Mouse (Mus musculus) hindbrain, embryonic 12.5 days (tissue): Measurements from ENCODE around the gene Vcam1. TPM values are rescaled to one million over a fixed set of nuclear protein-coding genes. Genes with fewer than 3 reads are reported as not detected.

Source experiments
- ATAC-seq: fragments of 200-750 bp; cut with Nextera tagmentation; 2 replicates; pipeline ENCODE4 v1.8.0; 2017; ENCODE audit warnings: moderate TSS enrichment; ENCODE audit not compliant: low FRiP score
- H3K27ac ChIP-seq: fragments of 300-500 bp; sonication (generic); 2 replicates; pipeline ENCODE4 v1.5.1; 2016; ENCODE audit warnings: mild to moderate bottlenecking
- H3K27me3 ChIP-seq: fragments of 300-500 bp; sonication (generic); 2 replicates; pipeline ENCODE4 v1.6.1; 2016; ENCODE audit warnings: mild to moderate bottlenecking
- H3K36me3 ChIP-seq: fragments of 300-500 bp; sonication (generic); 2 replicates; pipeline ENCODE4 v1.6.1; 2016; ENCODE audit warnings: mild to moderate bottlenecking
- H3K4me1 ChIP-seq: fragments of 300-500 bp; sonication (generic); 2 replicates; pipeline ENCODE4 v1.6.1; 2016
- H3K4me2 ChIP-seq: fragments of 300-500 bp; sonication (generic); replicated peaks from 2 replicates; pipeline ENCODE4 v1.6.1; 2016; ENCODE audit warnings: mild to moderate bottlenecking
- H3K4me3 ChIP-seq: fragments of 300-500 bp; sonication (generic); 2 replicates; pipeline ENCODE4 v1.5.1; 2016; ENCODE audit warnings: mild to moderate bottlenecking
- H3K9ac ChIP-seq: fragments of 300-500 bp; sonication (generic); 2 replicates; pipeline ENCODE4 v1.6.1; 2016; ENCODE audit warnings: mild to moderate bottlenecking, moderate library complexity
- H3K9me3 ChIP-seq: fragments of 300-500 bp; sonication (generic); replicated peaks from 2 replicates; pipeline ENCODE4 v1.6.1; 2016; ENCODE audit warnings: mild to moderate bottlenecking
- WGBS: fragments of 180-500 bp; shearing (Covaris S2); methylation state at CpG from one replicate; pipeline ENCODE4 v1.1.7; 2016; 5-methylcytosine and 5-hydroxymethylcytosine counted together
- polyA plus RNA-seq: library from polyadenylated mRNA; unstranded; fragments of >200 nt; fragmentation: Nextera tagmentation; extraction: Ambion mirVana; gene quantifications from 2 replicates; pipeline ENCODE4 v1.2.1, GENCODE M21; 2016

Vcam1 gene
- polyA plus RNA-seq, 1 experiment from 2014 or later: 81.2 TPM

GRCm38 (mm10) chr3:116122696-116123095 is 6.8 kb downstream of the Vcam1 start:
- 89% methylated on average over 4 of the region's 4 CpGs for WGBS
- no peaks in the 10 kb centered on the region for H3K27me3 ChIP-seq
- H3K36me3 ChIP-seq: 0 out of 2 replicates have a peak, but pooled peaks cover 3% of the 10 kb centered on the region
- peaks cover 10% of the 10 kb centered on the region for H3K4me1 ChIP-seq
- no peak for ATAC-seq
- H3K9me3 ChIP-seq: no peaks in the 10 kb centered on the region
- no peak overlapping the region for H3K27ac ChIP-seq
- no peak overlapping the region for H3K4me2 ChIP-seq
- H3K9ac ChIP-seq: no peak overlapping the region
- no peak overlapping the region for H3K4me3 ChIP-seq

GRCm38 (mm10) chr3:116121026-116121425 is 8.5 kb downstream of the Vcam1 start:
- 87% methylated on average over 3 of the region's 3 CpGs for WGBS
- peaks cover 1% of the 10 kb centered on the region for H3K4me1 ChIP-seq

GRCm38 (mm10) chr3:116120391-116120790 is 9.1 kb downstream of the Vcam1 start:
- H3K27me3 ChIP-seq: no peaks in the 10 kb centered on the region
- no peak overlapping the region for H3K4me2 ChIP-seq
- H3K4me3 ChIP-seq: no peak overlapping the region
- no peaks in the 10 kb centered on the region for H3K4me1 ChIP-seq
- H3K27ac ChIP-seq: no peak overlapping the region
- no peak for ATAC-seq
- no peaks in the 10 kb centered on the region for H3K9me3 ChIP-seq
- H3K9ac ChIP-seq: no peak overlapping the region
- peaks cover 9% of the 10 kb centered on the region; the same call in 1 of the 2 replicates for H3K36me3 ChIP-seq
- WGBS: 92% methylated on average over 6 of the region's 6 CpGs

More at GRCm38 (mm10) chr3:116121026-116121425, 8.5 kb downstream of the Vcam1 start:
- H3K36me3 ChIP-seq: 0 out of 2 replicates have a peak, but pooled peaks cover 4% of the 10 kb centered on the region
- H3K27ac ChIP-seq: no peak overlapping the region
- H3K4me2 ChIP-seq: no peak overlapping the region
- H3K4me3 ChIP-seq: no peak overlapping the region
- no peak for ATAC-seq
- no peaks in the 10 kb centered on the region for H3K27me3 ChIP-seq
- H3K9me3 ChIP-seq: no peaks in the 10 kb centered on the region
- H3K9ac ChIP-seq: no peak overlapping the region

GRCm38 (mm10) chr3:116119162-116119561 is 10.3 kb downstream of the Vcam1 start:
- H3K9ac ChIP-seq: no peak overlapping the region
- no peak overlapping the region for H3K4me2 ChIP-seq
- peaks cover 6% of the 10 kb centered on the region for H3K4me1 ChIP-seq
- peaks cover 9% of the 10 kb centered on the region; the same call in 1 of the 2 replicates for H3K36me3 ChIP-seq
- H3K9me3 ChIP-seq: no peaks in the 10 kb centered on the region
- no peak overlapping the region for H3K27ac ChIP-seq
- no peaks in the 10 kb centered on the region for H3K27me3 ChIP-seq
- ATAC-seq: no peak
- H3K4me3 ChIP-seq: no peak overlapping the region
- 84% methylated on average over 7 of the region's 7 CpGs for WGBS

- 81% methylated on average over 4 of the region's 4 CpGs for WGBS
These were observed 12.4 kb downstream of the Vcam1 start for GRCm38 (mm10) chr3:116117046-116117445.

GRCm38 (mm10) chr3:116114249-116115188 is 15.0 kb downstream of the Vcam1 start:
- H3K27ac ChIP-seq: no peak overlapping the region
- H3K36me3 ChIP-seq: peaks cover 6% of the 10 kb centered on the region; the same call in 1 of the 2 replicates
- no peaks in the 10 kb centered on the region for H3K9me3 ChIP-seq
- no peak overlapping the region for H3K9ac ChIP-seq
- ATAC-seq: no peak
- H3K4me1 ChIP-seq: peaks cover 14% of the 10 kb centered on the region
- 0 out of 2 replicates have a peak overlapping the region, but pooled peaks have one; percentile 21 for H3K4me2 ChIP-seq
- H3K27me3 ChIP-seq: no peaks in the 10 kb centered on the region
- H3K4me3 ChIP-seq: no peak overlapping the region
- 62% methylated on average over 12 of the region's 12 CpGs for WGBS

More at GRCm38 (mm10) chr3:116117046-116117445, 12.4 kb downstream of the Vcam1 start:
- H3K9me3 ChIP-seq: no peaks in the 10 kb centered on the region
- H3K27ac ChIP-seq: no peak overlapping the region
- no peaks in the 10 kb centered on the region for H3K27me3 ChIP-seq
- H3K9ac ChIP-seq: no peak overlapping the region
- H3K4me1 ChIP-seq: peaks cover 14% of the 10 kb centered on the region
- H3K4me2 ChIP-seq: no peak overlapping the region
- peaks cover 6% of the 10 kb centered on the region; the same call in 1 of the 2 replicates for H3K36me3 ChIP-seq
- no peak for ATAC-seq
- no peak overlapping the region for H3K4me3 ChIP-seq

GRCm38 (mm10) chr3:116113443-116114241 is 15.8 kb downstream of the Vcam1 start:
- peaks cover 6% of the 10 kb centered on the region; the same call in 1 of the 2 replicates for H3K36me3 ChIP-seq
- H3K4me2 ChIP-seq: peak overlapping the region; percentile 21; the same call in 1 of the 2 replicates
- peak overlapping the region; percentile 49 for H3K27ac ChIP-seq
- H3K9me3 ChIP-seq: no peaks in the 10 kb centered on the region
- ATAC-seq: peak; percentile 44; the same call in 1 of the 2 replicates
- no peak overlapping the region for H3K4me3 ChIP-seq
- WGBS: 16% methylated on average over 7 of the region's 7 CpGs
- H3K9ac ChIP-seq: no peak overlapping the region
- peaks cover 14% of the 10 kb centered on the region for H3K4me1 ChIP-seq
- H3K27me3 ChIP-seq: no peaks in the 10 kb centered on the region

GRCm38 (mm10) chr3:116112816-116113405 is 16.6 kb downstream of the Vcam1 start:
- H3K36me3 ChIP-seq: peaks cover 6% of the 10 kb centered on the region; the same call in 1 of the 2 replicates
- H3K27me3 ChIP-seq: no peaks in the 10 kb centered on the region
- H3K9me3 ChIP-seq: no peaks in the 10 kb centered on the region
- WGBS: 79% methylated on average over 5 of the region's 5 CpGs
- 0 out of 2 replicates have a peak, but pooled peaks have one; percentile 58 for ATAC-seq
- H3K4me3 ChIP-seq: no peak overlapping the region
- H3K9ac ChIP-seq: no peak overlapping the region
- H3K27ac ChIP-seq: no peak overlapping the region
- no peak overlapping the region for H3K4me2 ChIP-seq
- peaks cover 14% of the 10 kb centered on the region for H3K4me1 ChIP-seq

GRCm38 (mm10) chr3:116105713-116106112 is 23.8 kb downstream of the Vcam1 start:
- Histone ChIP-seq H3K27me3 (no peaks in the 10 kb centered on the region), H3K9ac (no peak overlapping the region), H3K4me2 (peak overlapping the region; percentile 53), H3K36me3 (no peaks in the 10 kb centered on the region), H3K4me3 (peak overlapping the region; percentile 24; the same call in 1 of the 2 replicates), H3K27ac (peak overlapping the region; percentile 41; the same call in 1 of the 2 replicates), H3K4me1 (peaks cover 4% of the 10 kb centered on the region), H3K9me3 (no peaks in the 10 kb centered on the region)
- ATAC-seq: no peak
- 86% methylated on average over 5 of the region's 5 CpGs for WGBS

- no peaks in the 10 kb centered on the region for H3K9me3 ChIP-seq
- WGBS: 12% methylated on average over 21 of the region's 21 CpGs
- H3K9ac ChIP-seq: peak overlapping the region; percentile 47; the same call in 1 of the 2 replicates
- peak overlapping the region; percentile 53 for H3K4me2 ChIP-seq
- H3K36me3 ChIP-seq: no peaks in the 10 kb centered on the region
- peaks cover 4% of the 10 kb centered on the region for H3K4me1 ChIP-seq
- no peaks in the 10 kb centered on the region for H3K27me3 ChIP-seq
- peak overlapping the region; percentile 41; the same call in 1 of the 2 replicates for H3K27ac ChIP-seq
- H3K4me3 ChIP-seq: peak overlapping the region; percentile 24
- ATAC-seq: peak; percentile 94
These were observed 24.4 kb downstream of the Vcam1 start for GRCm38 (mm10) chr3:116104866-116105647.

- no peak overlapping the region for H3K27ac ChIP-seq
- H3K4me3 ChIP-seq: no peak overlapping the region
- no peak overlapping the region for H3K9ac ChIP-seq
- H3K4me1 ChIP-seq: peaks cover 4% of the 10 kb centered on the region
- H3K4me2 ChIP-seq: no peak overlapping the region
- no peak for ATAC-seq
- 60% methylated on average over 4 of the region's 4 CpGs for WGBS
- H3K9me3 ChIP-seq: no peaks in the 10 kb centered on the region
- H3K27me3 ChIP-seq: no peaks in the 10 kb centered on the region
- no peaks in the 10 kb centered on the region for H3K36me3 ChIP-seq
These were observed 25.2 kb downstream of the Vcam1 start for GRCm38 (mm10) chr3:116104270-116104669.
